Mouse (Mus musculus): ENCODE measurements around the gene Mrps18b. TPM values are rescaled to one million over a fixed set of nuclear protein-coding genes. Genes with fewer than 3 reads are reported as not detected.

Gene Mrps18b
- polyA plus RNA-seq, 1 experiment from 2014 or later: 56.6 TPM

DNA sequence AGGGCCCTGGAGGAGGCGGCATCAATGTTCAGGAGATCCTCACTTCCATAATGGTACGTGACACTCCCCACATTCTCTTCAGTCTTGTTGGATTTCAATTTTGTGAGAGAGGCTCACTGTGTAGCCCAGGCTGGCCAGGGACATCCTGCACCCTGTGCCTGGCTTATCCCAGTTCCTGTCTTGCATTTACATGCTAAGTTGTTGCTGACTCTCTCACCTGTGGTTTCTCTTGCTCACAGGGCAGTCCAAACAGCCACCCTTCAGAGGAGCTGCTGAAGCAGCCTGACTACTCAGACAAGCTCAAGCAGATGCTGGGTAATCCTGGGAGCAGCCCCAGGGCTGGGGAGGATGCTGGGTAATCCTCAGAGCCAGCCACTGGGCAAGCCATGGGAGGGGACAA lies 13.3 kb upstream of the Mrps18b start:
- Histone ChIP-seq H3K27ac (no peak overlapping the region), H3K4me2 (no peak overlapping the region), H3K9ac (no peak overlapping the region), H3K9me3 (no peaks in the 10 kb centered on the region), H3K36me3 (replicated peaks) (peaks cover 68% of the 10 kb centered on the region), H3K4me3 (replicated peaks) (no peak overlapping the region), H3K27me3 (no peaks in the 10 kb centered on the region), H3K4me1 (no peaks in the 10 kb centered on the region)
- 97% methylated on average over 2 of the region's 2 CpGs for WGBS
- ATAC-seq (ENCODE audit: low FRiP score): no peak

DNA sequence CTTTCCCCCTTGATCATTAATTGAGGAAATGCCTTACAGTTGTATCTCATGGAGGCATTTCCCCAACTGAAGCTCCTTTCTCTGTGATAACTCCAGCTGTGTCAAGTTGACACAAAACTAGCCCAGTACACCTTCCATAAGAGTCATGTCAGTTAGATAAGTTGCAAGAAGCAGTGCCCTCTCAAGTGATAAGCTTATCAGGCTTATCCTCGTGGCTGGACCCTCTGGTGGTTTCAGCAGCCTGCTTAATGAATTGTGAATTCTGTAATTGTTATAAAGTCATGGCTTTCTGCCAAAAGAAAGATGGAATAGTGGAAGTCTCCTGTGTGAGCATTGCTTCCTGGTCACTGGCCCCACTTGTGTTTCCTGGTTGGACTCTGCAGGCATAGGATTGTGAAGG lies 11.3 kb upstream of the Mrps18b start:
- no peaks in the 10 kb centered on the region for H3K27me3 ChIP-seq
- no peaks in the 10 kb centered on the region for H3K4me1 ChIP-seq
- no peak for ATAC-seq (ENCODE audit: low FRiP score)
- H3K36me3 ChIP-seq (replicated peaks): peaks cover 83% of the 10 kb centered on the region
- H3K4me2 ChIP-seq: no peak overlapping the region
- H3K4me3 ChIP-seq (replicated peaks): no peak overlapping the region
- no peak overlapping the region for H3K27ac ChIP-seq
- no peaks in the 10 kb centered on the region for H3K9me3 ChIP-seq
- WGBS: 89% methylated on average over 1 of the region's 1 CpGs
- H3K9ac ChIP-seq: no peak overlapping the region

DNA sequence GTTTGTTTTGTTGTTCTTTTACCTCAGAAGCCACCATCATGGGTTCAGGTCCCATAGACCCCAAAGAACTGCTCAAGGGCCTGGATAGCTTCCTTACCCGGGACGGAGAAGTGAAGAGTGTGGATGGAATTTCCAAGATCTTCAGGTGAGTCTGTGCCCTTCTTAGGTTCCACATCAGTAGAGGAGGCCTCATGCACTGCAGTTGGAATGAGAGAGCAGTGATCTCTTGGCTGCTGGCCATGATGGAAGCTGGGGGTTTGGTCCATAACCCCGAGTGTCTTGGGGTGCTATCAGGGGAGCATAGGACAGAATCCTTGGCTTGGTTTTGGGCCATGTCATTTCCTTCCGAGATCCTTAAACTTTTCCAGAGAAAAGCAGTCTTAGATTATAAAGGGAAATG lies 7.1 kb upstream of the Mrps18b start:
- Histone ChIP-seq H3K27ac (no peak overlapping the region), H3K4me2 (no peak overlapping the region), H3K9me3 (no peaks in the 10 kb centered on the region), H3K4me3 (replicated peaks) (no peak overlapping the region), H3K9ac (no peak overlapping the region), H3K27me3 (no peaks in the 10 kb centered on the region), H3K36me3 (replicated peaks) (peaks cover 57% of the 10 kb centered on the region), H3K4me1 (peaks cover 30% of the 10 kb centered on the region)
- no peak for ATAC-seq (ENCODE audit: low FRiP score)
- WGBS: 98% methylated on average over 4 of the region's 4 CpGs

DNA sequence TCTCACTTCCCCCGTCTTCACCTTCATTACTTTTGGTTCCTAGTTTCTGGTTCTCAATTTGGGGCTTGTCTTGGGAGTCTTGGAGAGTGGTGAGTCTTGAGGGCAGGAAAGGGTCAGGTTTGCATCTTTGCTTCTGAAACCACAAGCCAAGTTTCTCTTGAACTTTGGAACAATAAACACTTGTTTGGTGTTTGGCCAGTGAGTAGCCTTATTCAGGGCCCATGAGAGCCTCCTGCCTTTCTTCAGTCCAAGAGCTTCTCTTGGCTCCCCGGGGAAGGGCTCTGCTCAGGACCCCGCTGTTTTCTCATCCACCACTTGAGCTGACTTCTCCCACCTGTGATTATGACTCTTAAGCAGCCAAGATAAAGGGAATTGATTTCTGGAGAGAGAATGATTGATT lies 6.4 kb upstream of the Mrps18b start:
- Histone ChIP-seq H3K4me3 (replicated peaks) (no peak overlapping the region), H3K36me3 (replicated peaks) (peaks cover 50% of the 10 kb centered on the region), H3K27ac (no peak overlapping the region), H3K4me1 (peaks cover 30% of the 10 kb centered on the region), H3K4me2 (no peak overlapping the region), H3K9ac (no peak overlapping the region), H3K9me3 (no peaks in the 10 kb centered on the region), H3K27me3 (no peaks in the 10 kb centered on the region)
- no peak for ATAC-seq (ENCODE audit: low FRiP score)
- WGBS: 84% methylated on average over 3 of the region's 3 CpGs

DNA sequence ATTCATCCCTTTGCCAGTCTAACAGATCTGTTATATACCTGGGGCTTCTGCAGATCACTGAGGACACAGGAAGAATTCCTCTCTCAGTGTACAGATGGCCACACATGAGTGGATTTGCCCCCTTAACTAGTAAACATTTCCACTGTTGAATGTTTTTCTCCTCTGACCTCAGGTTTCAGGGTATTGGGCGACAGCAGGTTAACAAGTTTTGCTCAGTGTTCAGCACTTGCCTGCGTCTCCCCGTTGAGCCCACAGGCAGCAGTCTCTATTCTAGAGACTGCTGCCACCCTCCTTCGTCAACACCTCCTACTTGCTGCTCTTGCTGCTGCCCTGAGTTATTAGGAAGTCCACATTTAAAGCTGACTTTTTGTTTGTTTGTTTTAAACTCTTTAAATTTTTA lies 5.5 kb upstream of the Mrps18b start:
- ATAC-seq (ENCODE audit: low FRiP score): no peak
- peaks cover 43% of the 10 kb centered on the region for H3K36me3 ChIP-seq (replicated peaks)
- no peaks in the 10 kb centered on the region for H3K9me3 ChIP-seq
- 0 out of 2 replicates have a peak overlapping the region, but pooled peaks have one; percentile 42 for H3K27ac ChIP-seq
- peaks cover 30% of the 10 kb centered on the region for H3K4me1 ChIP-seq
- no peak overlapping the region for H3K9ac ChIP-seq
- WGBS: 85% methylated on average over 4 of the region's 4 CpGs
- H3K4me2 ChIP-seq: no peak overlapping the region
- H3K4me3 ChIP-seq (replicated peaks): no peak overlapping the region
- no peaks in the 10 kb centered on the region for H3K27me3 ChIP-seq

DNA sequence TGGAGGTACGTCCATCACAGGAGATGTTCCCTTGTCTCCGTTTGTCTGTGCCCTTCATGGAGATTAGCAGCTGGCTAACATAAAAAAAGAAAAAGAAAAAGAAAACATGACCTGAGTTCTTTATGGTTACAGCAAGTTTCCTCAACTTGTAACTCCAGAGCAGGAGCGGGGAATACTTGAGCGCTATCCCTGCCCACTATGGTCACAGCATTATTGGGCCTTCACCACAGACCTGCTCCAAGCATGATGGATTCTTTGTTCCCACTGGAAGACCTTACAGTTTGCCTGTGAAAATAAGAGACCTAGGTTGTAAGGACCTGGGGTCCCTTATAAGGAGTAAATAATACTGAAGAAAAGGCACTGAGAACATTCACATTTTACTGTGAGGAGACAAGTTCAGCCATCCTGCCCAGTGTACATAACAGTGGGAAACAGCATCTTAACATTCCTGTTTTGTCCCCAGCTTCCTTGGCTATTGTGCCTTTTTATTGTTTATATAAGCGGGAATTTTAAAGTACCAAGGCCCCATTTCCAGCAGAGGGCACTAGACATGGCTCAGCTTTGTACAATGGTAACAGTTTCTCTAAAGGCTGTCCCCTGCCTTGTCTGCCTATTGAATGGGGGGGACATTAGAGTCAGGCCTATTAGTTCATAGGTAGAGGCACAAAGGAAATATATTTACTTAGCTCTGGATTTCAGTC lies 4.8 kb upstream of the Mrps18b start:
- H3K27ac ChIP-seq: peak overlapping the region; percentile 99

DNA sequence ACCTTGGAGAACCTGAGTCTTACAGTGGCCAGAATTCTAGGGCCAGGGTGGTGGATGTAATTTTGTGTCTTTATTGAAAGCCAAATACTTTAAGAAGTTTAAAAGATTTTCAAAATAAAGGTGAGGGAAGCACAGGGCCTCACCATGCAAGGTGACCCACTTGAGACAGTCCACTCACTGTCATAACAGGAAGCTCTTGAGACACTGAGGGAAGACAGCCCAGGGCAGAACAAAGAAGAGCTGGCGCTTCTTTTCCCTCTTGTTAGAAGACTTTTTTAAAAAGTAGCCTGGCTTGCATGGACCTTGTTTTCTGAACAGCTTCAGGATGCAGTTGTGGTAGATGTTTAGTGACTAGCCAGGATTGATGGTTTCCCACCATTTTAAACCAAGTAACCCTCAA lies 4.2 kb upstream of the Mrps18b start:
- no peak for ATAC-seq (ENCODE audit: low FRiP score)
- Histone ChIP-seq H3K27ac (peak overlapping the region; percentile 99), H3K4me1 (peaks cover 34% of the 10 kb centered on the region), H3K9me3 (no peaks in the 10 kb centered on the region), H3K27me3 (no peaks in the 10 kb centered on the region), H3K9ac (peak overlapping the region; percentile 98; the same call in 1 of the 2 replicates), H3K36me3 (replicated peaks) (peaks cover 31% of the 10 kb centered on the region), H3K4me2 (peak overlapping the region; percentile 72), H3K4me3 (replicated peaks) (peak overlapping the region; percentile 68)
- WGBS: 85% methylated on average over 1 of the region's 1 CpGs

More for the DNA sequence above, 4.8 kb upstream of the Mrps18b start:
- Histone ChIP-seq H3K4me3 (replicated peaks) (no peak overlapping the region), H3K4me1 (peaks cover 30% of the 10 kb centered on the region), H3K4me2 (peak overlapping the region; percentile 72), H3K9ac (no peak overlapping the region), H3K27me3 (no peaks in the 10 kb centered on the region), H3K36me3 (replicated peaks) (peaks cover 36% of the 10 kb centered on the region), H3K9me3 (no peaks in the 10 kb centered on the region)
- no peak for ATAC-seq (ENCODE audit: low FRiP score)
- WGBS: 75% methylated on average over 5 of the region's 5 CpGs

DNA sequence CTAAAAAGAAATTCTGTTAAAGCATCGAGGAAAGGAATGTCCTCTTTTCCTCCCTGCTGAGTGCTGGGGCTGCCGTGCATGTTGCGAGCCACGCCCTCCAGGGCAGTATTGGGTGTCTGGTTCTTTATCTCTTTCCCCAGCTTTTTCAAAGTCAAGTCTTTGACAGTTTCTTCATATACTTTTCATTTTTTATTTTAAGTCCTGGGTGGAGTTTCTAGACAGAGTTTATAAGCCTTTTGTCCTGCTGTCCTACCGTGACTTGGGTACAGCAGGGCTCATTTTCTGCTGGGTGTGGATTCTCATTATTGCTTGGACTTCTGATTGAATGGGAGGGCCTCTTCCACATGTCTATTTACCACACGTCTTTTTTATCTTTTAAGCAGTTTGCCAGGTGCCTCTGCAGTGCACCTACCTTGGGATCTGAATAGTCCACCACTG lies 3.7 kb upstream of the Mrps18b start:
- peak overlapping the region; percentile 72 for H3K4me2 ChIP-seq
- H3K4me1 ChIP-seq: peaks cover 36% of the 10 kb centered on the region
- no peaks in the 10 kb centered on the region for H3K9me3 ChIP-seq
- 53% methylated on average over 6 of the region's 6 CpGs for WGBS
- H3K27ac ChIP-seq: peak overlapping the region; percentile 99
- no peaks in the 10 kb centered on the region for H3K27me3 ChIP-seq
- peak overlapping the region; percentile 98 for H3K9ac ChIP-seq
- no peak for ATAC-seq (ENCODE audit: low FRiP score)
- H3K4me3 ChIP-seq (replicated peaks): peak overlapping the region; percentile 68
- peaks cover 26% of the 10 kb centered on the region for H3K36me3 ChIP-seq (replicated peaks)

DNA sequence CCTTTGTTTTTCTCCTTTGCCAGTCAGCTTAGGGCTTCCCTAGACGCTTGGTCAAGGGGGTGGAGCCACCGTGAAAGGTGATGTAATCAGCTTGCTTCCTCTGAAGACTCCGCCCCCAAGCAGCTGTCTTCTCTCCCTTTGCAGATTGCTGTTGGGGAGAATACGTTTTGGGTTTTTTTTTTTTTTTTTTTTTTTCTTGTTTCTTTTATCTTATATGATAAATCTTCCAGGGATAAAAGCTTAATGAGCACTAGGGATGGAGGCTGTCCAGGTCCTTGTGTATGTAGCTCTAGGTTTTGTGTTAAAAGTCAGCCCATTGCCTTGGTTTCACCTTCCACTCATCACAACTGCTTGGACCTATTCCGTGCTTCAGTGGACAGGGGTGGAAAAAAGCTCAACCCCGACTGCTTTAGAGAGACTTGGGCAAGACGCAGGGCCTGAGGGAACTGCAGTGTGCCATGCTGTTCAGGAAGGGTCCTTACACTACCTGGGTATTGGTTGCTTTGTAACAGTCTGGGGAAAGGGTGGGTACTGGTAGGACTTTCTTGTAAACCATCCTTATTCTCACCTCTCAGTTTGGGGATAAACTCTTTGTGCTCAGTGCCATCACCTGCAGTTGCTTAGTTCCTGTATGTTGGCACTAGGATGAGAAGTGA lies 3.0 kb upstream of the Mrps18b start:
- 14% methylated on average over 7 of the region's 7 CpGs for WGBS
- H3K27me3 ChIP-seq: no peaks in the 10 kb centered on the region
- H3K9ac ChIP-seq: peak overlapping the region; percentile 98
- peak; percentile 60 for ATAC-seq (ENCODE audit: low FRiP score)
- H3K4me3 ChIP-seq (replicated peaks): peak overlapping the region; percentile 68
- H3K36me3 ChIP-seq (replicated peaks): peaks cover 22% of the 10 kb centered on the region
- H3K9me3 ChIP-seq: no peaks in the 10 kb centered on the region
- H3K27ac ChIP-seq: peak overlapping the region; percentile 99
- H3K4me1 ChIP-seq: peaks cover 36% of the 10 kb centered on the region
- H3K4me2 ChIP-seq: peak overlapping the region; percentile 72

DNA sequence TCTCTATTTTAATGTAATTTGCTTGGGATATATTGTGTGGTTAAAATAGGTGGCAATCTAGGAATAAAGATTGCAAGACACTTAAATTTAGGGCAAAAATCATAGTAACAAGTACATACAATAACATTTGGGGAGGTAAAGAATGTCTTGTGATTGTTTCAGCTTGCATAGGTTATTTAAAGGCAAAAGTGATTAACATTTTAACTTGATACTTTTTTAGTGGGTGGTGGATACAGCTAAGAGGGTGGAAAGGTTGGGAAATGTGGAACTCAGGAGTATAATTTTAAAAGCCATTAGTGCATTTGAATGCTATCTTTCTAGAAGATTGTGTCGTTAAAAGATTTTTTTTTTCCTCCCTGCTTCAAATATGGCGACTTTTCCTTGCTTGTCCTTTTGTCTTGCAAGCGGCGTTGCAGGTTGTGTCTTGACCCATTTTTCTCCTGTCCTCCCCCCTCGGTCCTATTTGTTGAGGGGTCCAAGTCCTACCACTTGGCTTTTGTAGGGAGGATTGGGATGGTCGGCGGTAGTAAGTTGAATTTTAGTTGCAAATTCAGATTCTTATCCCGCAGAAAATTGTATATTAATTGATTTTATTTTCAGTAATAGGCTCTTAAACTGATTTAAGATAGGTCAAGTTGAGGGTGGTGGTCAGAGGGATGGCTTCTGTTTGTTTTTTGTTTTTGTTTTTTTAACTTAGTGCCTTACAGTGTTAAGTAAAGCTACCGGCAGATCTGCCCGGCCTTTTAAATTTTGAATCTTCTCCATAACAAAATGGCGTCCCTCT lies 2.3 kb upstream of the Mrps18b start:
- H3K36me3 ChIP-seq (replicated peaks): peaks cover 17% of the 10 kb centered on the region
- H3K4me3 ChIP-seq (replicated peaks): peak overlapping the region; percentile 68
- no peaks in the 10 kb centered on the region for H3K27me3 ChIP-seq
- peak overlapping the region; percentile 99 for H3K27ac ChIP-seq
- peak overlapping the region; percentile 72 for H3K4me2 ChIP-seq
- 0% methylated on average over 11 of the region's 11 CpGs for WGBS
- ATAC-seq (ENCODE audit: low FRiP score): no peak
- peak overlapping the region; percentile 98 for H3K9ac ChIP-seq
- peaks cover 36% of the 10 kb centered on the region for H3K4me1 ChIP-seq
- H3K9me3 ChIP-seq: no peaks in the 10 kb centered on the region

DNA sequence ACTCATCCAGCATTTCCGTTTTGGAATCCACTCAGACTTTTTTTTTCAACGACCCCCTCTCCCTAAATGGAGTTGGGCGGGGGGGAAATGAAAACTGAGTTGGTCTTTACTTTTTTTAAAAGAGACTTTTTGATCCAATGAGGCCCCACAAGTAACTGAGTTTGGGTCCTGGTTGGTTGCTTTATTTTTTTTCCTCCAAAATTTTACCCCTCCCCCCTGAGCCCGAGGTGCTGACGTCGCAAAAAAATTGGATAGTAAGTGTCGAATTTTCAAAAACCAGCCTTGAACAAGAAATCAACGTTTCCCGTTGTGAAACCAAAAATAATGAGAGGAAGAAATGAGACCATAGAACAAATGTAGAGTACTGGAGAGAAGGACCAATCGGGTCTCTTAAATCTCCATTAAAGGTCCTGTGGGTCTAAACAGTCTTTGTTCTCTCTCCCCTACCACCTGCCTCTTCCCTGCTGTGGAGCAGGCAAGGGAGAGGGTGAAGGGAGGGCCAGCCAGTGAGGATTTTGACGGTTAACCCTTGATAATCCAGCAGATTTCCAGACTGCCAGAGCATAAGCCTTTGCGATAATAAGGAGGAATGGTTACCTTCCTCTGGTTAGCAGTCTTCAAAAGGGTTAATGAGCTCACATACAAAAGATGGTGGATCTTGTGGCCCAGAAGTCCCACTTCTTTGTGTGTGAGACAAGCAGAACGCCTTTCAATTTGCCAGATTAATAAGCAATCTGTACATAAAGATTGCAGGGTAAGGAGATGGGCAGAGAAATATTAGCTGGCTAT lies 1.5 kb upstream of the Mrps18b start:
- no peaks in the 10 kb centered on the region for H3K9me3 ChIP-seq
- H3K4me2 ChIP-seq: peak overlapping the region; percentile 72
- H3K27ac ChIP-seq: peak overlapping the region; percentile 99
- WGBS: 0% methylated on average over 13 of the region's 13 CpGs
- peak overlapping the region; percentile 98 for H3K9ac ChIP-seq
- H3K4me3 ChIP-seq (replicated peaks): peak overlapping the region; percentile 68
- no peaks in the 10 kb centered on the region for H3K27me3 ChIP-seq
- no peak for ATAC-seq (ENCODE audit: low FRiP score)
- H3K4me1 ChIP-seq: peaks cover 36% of the 10 kb centered on the region
- peaks cover 21% of the 10 kb centered on the region for H3K36me3 ChIP-seq (replicated peaks)

DNA sequence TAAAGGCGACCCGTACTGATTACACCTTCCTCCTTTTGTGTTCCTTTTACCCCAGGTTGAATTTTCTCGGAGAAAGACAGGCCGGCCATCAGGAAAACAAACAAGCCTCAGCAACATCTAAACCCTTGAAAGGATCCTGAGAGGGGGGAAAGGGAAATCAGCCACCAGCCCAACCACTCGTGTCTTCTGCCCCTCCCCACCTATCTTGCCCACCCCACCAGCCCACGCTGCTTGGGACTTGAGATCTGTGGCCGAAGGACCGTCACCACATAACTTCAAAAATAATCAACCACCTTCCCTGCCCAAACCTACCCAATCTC lies 914 bp upstream of the Mrps18b start:
- Histone ChIP-seq H3K9ac (peak overlapping the region; percentile 98), H3K27me3 (no peaks in the 10 kb centered on the region), H3K36me3 (replicated peaks) (peaks cover 26% of the 10 kb centered on the region), H3K4me2 (peak overlapping the region; percentile 72), H3K9me3 (no peaks in the 10 kb centered on the region), H3K4me1 (peaks cover 33% of the 10 kb centered on the region), H3K4me3 (replicated peaks) (peak overlapping the region; percentile 68), H3K27ac (peak overlapping the region; percentile 99)
- no peak for ATAC-seq (ENCODE audit: low FRiP score)
- WGBS: under 1% methylated on average over 8 of the region's 8 CpGs

All from forebrain, embryonic 12.5 days (tissue).